Mouse (Mus musculus) heart, adult 8-10 months (tissue): ENCODE data around the gene Becn1. TPM values are rescaled to one million over a fixed set of nuclear protein-coding genes. Genes with fewer than 3 reads are reported as not detected.

Source experiments
- DNase-seq: peaks from one replicate; pipeline ENCODE4 v3.0.0; 2022; ENCODE audit warnings: low spot score
- total RNA-seq, 4 experiments: library from RNA; stranded (reverse); gene quantifications; 2 replicates each; pipeline ENCODE4 v1.2.4; 2022

The Becn1 gene
- total RNA-seq, 4 experiments from 2014 or later = 78.6 to 116 (median 100) TPM

DNA sequence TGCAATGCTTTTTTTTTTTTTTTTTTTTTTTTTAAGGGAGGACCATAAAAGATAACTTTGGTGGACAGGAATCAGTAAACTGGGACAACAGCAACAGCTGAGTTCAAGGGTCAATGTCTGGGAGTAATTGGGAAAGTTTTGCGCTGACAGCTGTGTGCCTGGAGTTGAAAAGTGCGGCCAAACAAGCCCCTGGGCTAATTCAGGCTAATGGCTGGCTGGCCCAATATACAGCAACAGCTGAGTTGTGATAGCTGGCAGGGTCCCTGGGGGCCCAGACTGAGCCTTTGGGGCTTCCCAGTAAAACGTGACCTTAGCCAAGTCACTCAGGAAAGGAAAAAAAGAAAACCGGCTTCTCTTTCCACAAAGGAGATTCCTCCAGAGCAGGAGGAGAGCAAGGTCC is 57.0 kb downstream of the Becn1 start:
- DNase-seq = peak; percentile 68

DNA sequence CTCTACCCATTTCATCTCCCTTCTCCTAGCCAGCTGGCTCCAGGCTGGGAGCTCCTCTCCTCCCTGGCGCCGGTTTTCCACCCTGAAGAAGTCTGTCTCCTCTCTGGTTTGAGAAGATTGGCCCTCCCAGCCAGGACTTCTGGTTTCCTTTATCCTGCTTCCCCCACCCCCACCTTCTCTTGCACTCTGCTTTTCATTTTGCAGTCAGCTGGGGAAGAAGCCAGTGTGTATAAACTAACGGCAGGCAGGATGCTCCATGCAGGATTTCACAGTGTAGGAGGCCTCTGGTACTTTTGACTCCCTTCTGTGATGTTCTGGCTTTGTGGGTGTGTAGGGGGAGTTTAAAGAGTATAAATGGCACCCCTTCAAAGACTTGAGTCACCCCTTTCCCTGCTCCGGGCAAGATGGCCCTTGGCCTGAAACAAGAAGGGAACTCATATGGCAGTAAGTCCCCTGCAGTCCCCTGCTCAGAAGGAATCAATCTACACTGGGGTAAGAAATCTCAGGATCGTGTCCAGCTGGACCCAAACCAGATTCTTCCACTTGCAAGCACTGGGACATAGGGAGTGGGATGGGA is 63.9 kb downstream of the Becn1 start:
- peak; percentile 41 for DNase-seq

DNA sequence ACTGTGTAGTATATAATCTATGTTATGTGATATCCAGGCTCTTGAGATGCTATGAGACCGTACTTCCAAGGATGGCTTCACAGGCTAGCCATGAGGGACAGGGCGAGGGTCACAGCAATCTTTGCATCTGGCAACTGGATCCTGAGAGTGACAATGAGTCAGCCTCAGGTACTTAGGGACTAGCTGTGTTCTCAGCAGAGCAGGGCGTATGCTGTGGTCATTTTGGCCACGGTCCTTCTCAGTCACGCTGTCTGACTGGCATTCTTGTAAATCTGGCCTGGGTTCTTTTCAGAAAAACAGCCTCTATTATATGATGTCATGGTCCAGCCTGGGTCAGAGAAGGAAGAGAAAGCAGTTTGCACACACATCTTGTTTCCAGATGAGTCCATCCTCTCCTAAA is 65.3 kb downstream of the Becn1 start:
- DNase-seq = no peak

Other genes starting within 250 kb of the Becn1 start
- gene Naglu, start 232.3 kb downstream of the Becn1 start, total RNA-seq = 10 to 100 TPM in 1 of 4 experiments, 1 to 10 TPM in 3; 7.3 to 10.1 (median 7.8) TPM
- 1 to 10 TPM in 1 of 4 experiments, under 1 TPM in 3; 0.22 to 1.5 (median 0.52) TPM for gene Hsd17b1, start 223.9 kb downstream of the Becn1 start, total RNA-seq
- gene Coasy, start 219.7 kb downstream of the Becn1 start, total RNA-seq = 10 to 100 TPM; 14.5 to 21.0 (median 17.6) TPM
- 10 to 100 TPM; 15.5 to 24.4 (median 20.0) TPM for gene Mlx, start 215.0 kb downstream of the Becn1 start, total RNA-seq
- 1 to 10 TPM; 2.3 to 3.1 (median 2.8) TPM for gene Psmc3ip, start 206.8 kb downstream of the Becn1 start, total RNA-seq
- 10 to 100 TPM; 26.5 to 31.2 (median 29.0) TPM for gene Retreg3, start 182.4 kb downstream of the Becn1 start, total RNA-seq
- gene Tubg1, start 182.3 kb downstream of the Becn1 start, total RNA-seq = 10 to 100 TPM; 23.2 to 27.3 (median 25.4) TPM
- gene Tubg2, start 146.4 kb downstream of the Becn1 start, total RNA-seq = 1 to 10 TPM; 2.7 to 4.9 (median 3.0) TPM
- 1 to 10 TPM; 1.1 to 2.9 (median 1.5) TPM for gene Cntnap1, start 131.8 kb downstream of the Becn1 start, total RNA-seq
- 10 to 100 TPM; 23.4 to 29.9 (median 28.1) TPM for gene Plekhh3, start 130.9 kb downstream of the Becn1 start, total RNA-seq
- under 1 TPM in 2 of 4 experiments, not detected in 2; 0.14 to 0.19 TPM for gene Ccr10, start 126.8 kb downstream of the Becn1 start, total RNA-seq
- gene Ezh1, start 75.8 kb downstream of the Becn1 start, total RNA-seq = 10 to 100 TPM; 28.6 to 37.3 (median 31.7) TPM
- 10 to 100 TPM; 60.8 to 93.6 (median 83.9) TPM for gene Ramp2, start 56.3 kb downstream of the Becn1 start, total RNA-seq
- 100 to 1,000 TPM in 3 of 4 experiments, 10 to 100 TPM in 1; 88.4 to 109 (median 104) TPM for gene Vps25, start 48.6 kb downstream of the Becn1 start, total RNA-seq
- 10 to 100 TPM in 3 of 4 experiments, 1 to 10 TPM in 1; 7.6 to 16.6 (median 14.2) TPM for gene Wnk4, start 41.7 kb downstream of the Becn1 start, total RNA-seq
- under 1 TPM in 3 of 4 experiments, not detected in 1; 0.14 to 0.29 (median 0.22) TPM for gene Cntd1, start 23.3 kb downstream of the Becn1 start, total RNA-seq
- gene Coa3, start 23.2 kb downstream of the Becn1 start, total RNA-seq = 100 to 1,000 TPM in 2 of 4 experiments, 10 to 100 TPM in 2; 93.0 to 105 (median 98.0) TPM
- gene Psme3, start 13.9 kb upstream of the Becn1 start, total RNA-seq = 10 to 100 TPM; 66.4 to 85.0 (median 73.6) TPM
- 1 to 10 TPM; 1.4 to 1.9 (median 1.7) TPM for gene Aoc2, start 22.8 kb upstream of the Becn1 start, total RNA-seq
- 1 to 10 TPM; 7.1 to 9.2 (median 8.5) TPM for gene Aoc3, start 28.3 kb upstream of the Becn1 start, total RNA-seq
- not detected for gene G6pc, start 65.3 kb upstream of the Becn1 start, total RNA-seq
- gene Aarsd1, start 115.3 kb upstream of the Becn1 start, total RNA-seq = 10 to 100 TPM; 12.3 to 25.8 (median 22.4) TPM
- gene Gm27029, start 122.5 kb upstream of the Becn1 start, total RNA-seq = 10 to 100 TPM in 1 of 4 experiments, 1 to 10 TPM in 3; 5.0 to 11.5 (median 6.8) TPM
- 10 to 100 TPM; 10.5 to 13.1 (median 11.8) TPM for gene Rundc1, start 122.8 kb upstream of the Becn1 start, total RNA-seq
- 10 to 100 TPM; 46.5 to 67.8 (median 61.1) TPM for gene Ptges3l, start 123.0 kb upstream of the Becn1 start, total RNA-seq
- 10 to 100 TPM; 29.2 to 41.5 (median 39.2) TPM for gene Rpl27, start 140.0 kb upstream of the Becn1 start, total RNA-seq
- gene Ifi35, start 146.1 kb upstream of the Becn1 start, total RNA-seq = 10 to 100 TPM; 13.4 to 14.6 (median 13.9) TPM
- 1 to 10 TPM; 5.3 to 7.5 (median 6.2) TPM for gene Rnd2, start 162.7 kb upstream of the Becn1 start, total RNA-seq
- gene Vat1, start 163.9 kb upstream of the Becn1 start, total RNA-seq = 10 to 100 TPM; 20.6 to 23.2 (median 21.8) TPM
- gene Brca1, start 249.7 kb upstream of the Becn1 start, total RNA-seq = under 1 TPM; 0.22 to 0.57 (median 0.35) TPM
- 100 to 1,000 TPM in 1 of 4 experiments, 10 to 100 TPM in 3; 91.5 to 100 (median 96.2) TPM for gene Nbr1, start 249.9 kb upstream of the Becn1 start, total RNA-seq